Mouse (Mus musculus): ENCODE data around the gene Rab11b.
"Not testable (repeated sequence)": the region's sequence is repeated elsewhere in the genome, so short reads cannot be mapped to it uniquely, and the experiment has no call there.

Rab11b gene

GRCm38 (mm10) chr17:33773426-33773825 is 13.1 kb upstream of the Rab11b start:
- no peak for DNase-seq (ENCODE audit: inconsistent age in 2 of 2, low spot score in 1 of 2)

GRCm38 (mm10) chr17:33771617-33772016 is 11.3 kb upstream of the Rab11b start:
- DNase-seq (ENCODE audit: inconsistent age in 2 of 2, low spot score in 1 of 2) = no peak

- DNase-seq (ENCODE audit: inconsistent age in 2 of 2, low spot score in 1 of 2) = no peak
Measured at GRCm38 (mm10) chr17:33766389-33766788, 6.1 kb upstream of the Rab11b start.

GRCm38 (mm10) chr17:33759767-33760254 is 519 bp downstream of the Rab11b start:
- DNase-seq (ENCODE audit: inconsistent age in 2 of 2, low spot score in 1 of 2) = peak; percentile 96 to 99

GRCm38 (mm10) chr17:33757231-33757630 is 3.1 kb downstream of the Rab11b start:
- peak; percentile 58 to 84 for DNase-seq (ENCODE audit: inconsistent age in 2 of 2, low spot score in 1 of 2)

GRCm38 (mm10) chr17:33756108-33756790 is 4.1 kb downstream of the Rab11b start:
- DNase-seq (ENCODE audit: inconsistent age in 2 of 2, low spot score in 1 of 2) = peak in 1 of 2 experiments; percentile 73

- peak; percentile 80 to 90 for DNase-seq (ENCODE audit: inconsistent age in 2 of 2, low spot score in 1 of 2)
Measured at GRCm38 (mm10) chr17:33755418-33756107, 4.8 kb downstream of the Rab11b start.

- peak in 1 of 2 experiments; percentile 43 for DNase-seq (ENCODE audit: inconsistent age in 2 of 2, low spot score in 1 of 2)
Measured at GRCm38 (mm10) chr17:33754656-33755055, 5.7 kb downstream of the Rab11b start.

- no peak for DNase-seq (ENCODE audit: inconsistent age in 2 of 2, low spot score in 1 of 2)
Measured at GRCm38 (mm10) chr17:33752297-33752696, 8.0 kb downstream of the Rab11b start.

GRCm38 (mm10) chr17:33751181-33751580 is 9.1 kb downstream of the Rab11b start:
- peak in 1 of 2 experiments; percentile 31 for DNase-seq (ENCODE audit: inconsistent age in 2 of 2, low spot score in 1 of 2)

GRCm38 (mm10) chr17:33749451-33749850 is 10.9 kb downstream of the Rab11b start:
- DNase-seq (ENCODE audit: inconsistent age in 2 of 2, low spot score in 1 of 2) = peak in 1 of 2 experiments; percentile 73

GRCm38 (mm10) chr17:33746011-33746410 is 14.3 kb downstream of the Rab11b start:
- DNase-seq (ENCODE audit: inconsistent age in 2 of 2, low spot score in 1 of 2) = peak in 1 of 2 experiments; percentile 81

- DNase-seq (ENCODE audit: inconsistent age in 2 of 2, low spot score in 1 of 2) = peak in 1 of 2 experiments; percentile 18
Measured at GRCm38 (mm10) chr17:33744686-33745384, 15.5 kb downstream of the Rab11b start.

- peak in 1 of 2 experiments; percentile 25 for DNase-seq (ENCODE audit: inconsistent age in 2 of 2, low spot score in 1 of 2)
Measured at GRCm38 (mm10) chr17:33742420-33742819, 17.9 kb downstream of the Rab11b start.

- DNase-seq (ENCODE audit: inconsistent age in 2 of 2, low spot score in 1 of 2) = not testable (repeated sequence)
Measured at GRCm38 (mm10) chr17:33733526-33733925, 26.8 kb downstream of the Rab11b start.

- DNase-seq (ENCODE audit: inconsistent age in 2 of 2, low spot score in 1 of 2) = not testable (repeated sequence)
Measured at GRCm38 (mm10) chr17:33732556-33733083, 27.7 kb downstream of the Rab11b start.

- peak in 1 of 2 experiments; percentile 58 for DNase-seq (ENCODE audit: inconsistent age in 2 of 2, low spot score in 1 of 2)
Measured at GRCm38 (mm10) chr17:33729215-33729614, 31.1 kb downstream of the Rab11b start.

- DNase-seq (ENCODE audit: inconsistent age in 2 of 2, low spot score in 1 of 2) = no peak
Measured at GRCm38 (mm10) chr17:33728396-33728795, 31.9 kb downstream of the Rab11b start.

GRCm38 (mm10) chr17:33719736-33720378 is 40.5 kb downstream of the Rab11b start:
- DNase-seq (ENCODE audit: inconsistent age in 2 of 2, low spot score in 1 of 2) = no peak

GRCm38 (mm10) chr17:33718944-33719725 is 41.2 kb downstream of the Rab11b start:
- peak in 1 of 2 experiments; percentile 29 for DNase-seq (ENCODE audit: inconsistent age in 2 of 2, low spot score in 1 of 2)

All from adrenal gland, adult (tissue).